ENCODE assay signal across 34 mouse cellular contexts in genomic region chr14:60798721-60799120, GRCm38 (mm10). TPM values are rescaled to one million over a fixed set of nuclear protein-coding genes. Genes with fewer than 3 reads are reported as not detected.
"Had no signal": no experiment of that assay in that cellular context is flagged by ENCODE, and none has a peak within 500 bp of the region (broad histone marks: within the 10 kb centered on the region; RNA-seq: fewer than 3 reads in every experiment).

No protein-coding gene starts in this region.

- H3K4me3 ChIP-seq: heart, embryonic 10.5 days; heart, embryonic 12.5 days; heart, embryonic 13.5 days; heart, embryonic 15.5 days; hindbrain, embryonic 10.5 days; hindbrain, embryonic 12.5 days; hindbrain, embryonic 13.5 days; hindbrain, embryonic 15.5 days; intestine, embryonic 15.5 days; kidney, embryonic 15.5 days; layer of hippocampus, adult 2 months had no signal

- ATAC-seq: hindbrain, embryonic 16.5 days; hindbrain, postnatal 0 days; inflammation-experienced regulatory T-cells, adult 6 months; intestine, embryonic 15.5 days; intestine, embryonic 16.5 days; intestine, postnatal 0 days had no signal

- DNase-seq: heart, postnatal 10 days; heart, postnatal 14 days; heart, postnatal 36 days; heart, postnatal 4 days; kidney, adult 11 months; kidney, adult 18-20 months; kidney, adult 2 months; kidney, adult 8-10 months; kidney, adult 9 months; kidney, postnatal 10 days; kidney, postnatal 14 days; kidney, postnatal 36 days; kidney, postnatal 4 days; layer of hippocampus, adult 9-11 months; layer of hippocampus, postnatal 36 days had no signal

- H3K27ac ChIP-seq: heart, embryonic 10.5 days; heart, embryonic 13.5 days; heart, embryonic 15.5 days; hindbrain, embryonic 10.5 days; hindbrain, embryonic 12.5 days; hindbrain, embryonic 13.5 days; hindbrain, embryonic 14.5 days; hindbrain, embryonic 15.5 days; hindbrain, postnatal 0 days; intestine, embryonic 15.5 days; kidney, embryonic 15.5 days; kidney, postnatal 0 days; layer of hippocampus, adult 2 months had no signal

RNA-seq across cellular contexts. Expression of gene C1qtnf9, which starts 30.8 kb away (rescaled TPM):
- total RNA-seq: hematopoietic stem cell, adult 5-6 weeks; hindbrain, postnatal 0 days had no signal
